Mouse (Mus musculus): Measurements from ENCODE around the gene Spint1.

- no peak for TF ChIP-seq CTCF (IDR thresholded peaks at IDR 0.05)
- TF ChIP-seq EP300 (IDR thresholded peaks at IDR 0.05; ENCODE audit: insufficient read depth, low read depth, low read length): no peak
- TF ChIP-seq POLR2A (IDR thresholded peaks at IDR 0.05; ENCODE audit: insufficient read depth, low read depth, low read length): no peak
Observed at GRCm38 (mm10) chr2:119197493-119197892, 39.7 kb upstream of the Spint1 start.

Data from heart, adult 2 months (tissue).